Mouse (Mus musculus) kidney, postnatal 14 days (tissue): ENCODE measurements at regions not wholly inside any gene's neighbourhood (a gene's known extent, or its start where the extent isn't known, plus 50 kb on each side); places are given as distances from the start of the nearest gene placed in this dataset.

ENCODE experiments used
- DNase-seq: peaks from one replicate; pipeline ENCODE4 v3.0.0; 2022; ENCODE audit warnings: mixed read lengths

DNA sequence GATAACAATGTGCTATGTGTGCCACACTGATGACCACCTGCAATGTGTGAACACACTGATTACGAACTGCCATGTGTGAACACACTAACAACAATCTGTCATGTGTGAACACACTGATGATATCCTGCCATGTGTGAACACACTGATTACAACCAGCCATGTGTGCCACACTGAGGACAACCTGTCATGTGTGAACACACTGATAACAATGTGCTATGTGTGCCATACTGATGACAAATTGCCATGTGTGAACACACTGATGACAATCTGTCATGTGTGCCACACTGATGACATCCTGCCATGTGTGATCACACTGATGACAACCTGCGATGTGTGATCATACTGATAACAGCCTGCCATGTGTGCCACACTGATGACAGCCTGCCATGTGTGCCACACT lies 316.3 kb downstream of the Sox9 start:
- DNase-seq: no peak

DNA sequence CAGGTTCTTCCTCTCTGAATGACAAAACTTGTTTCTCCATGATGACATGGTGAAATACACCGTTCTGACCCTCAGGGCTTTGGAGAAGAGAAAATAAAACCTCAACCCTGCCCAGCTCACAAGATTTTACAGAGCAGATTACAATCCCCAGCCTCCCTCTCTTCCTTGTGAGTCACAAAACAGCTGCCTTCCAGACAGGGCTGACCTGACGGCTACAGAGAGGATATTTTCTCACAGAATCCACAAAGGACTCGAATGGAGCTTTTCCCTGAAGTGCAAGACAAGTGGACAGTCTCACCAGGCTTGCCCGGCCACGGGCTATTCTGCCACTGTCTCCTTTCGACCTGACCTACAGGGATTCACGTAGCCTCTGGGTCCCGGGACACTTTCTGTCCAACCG lies 318.8 kb downstream of the Sox9 start:
- no peak for DNase-seq

DNA sequence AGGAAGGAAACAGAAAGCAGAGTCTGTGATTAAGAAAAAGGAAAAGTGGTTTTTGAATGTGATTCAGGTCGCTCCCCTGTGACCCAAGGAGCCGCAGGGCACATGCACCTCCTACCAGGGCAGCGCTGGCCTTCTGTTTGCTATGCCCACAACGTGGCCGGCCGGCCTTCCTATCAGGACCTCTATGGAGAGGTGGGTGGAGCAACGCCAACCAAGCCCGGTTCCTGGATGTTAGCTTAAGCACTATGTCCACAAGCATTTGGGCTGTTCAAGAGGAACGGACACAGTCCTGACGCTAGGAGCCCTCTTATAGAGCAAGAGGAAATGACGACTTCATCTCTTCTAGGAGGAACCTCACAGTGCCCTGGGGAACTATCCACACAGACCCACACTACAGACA lies 319.5 kb downstream of the Sox9 start:
- peak; percentile 41 for DNase-seq

DNA sequence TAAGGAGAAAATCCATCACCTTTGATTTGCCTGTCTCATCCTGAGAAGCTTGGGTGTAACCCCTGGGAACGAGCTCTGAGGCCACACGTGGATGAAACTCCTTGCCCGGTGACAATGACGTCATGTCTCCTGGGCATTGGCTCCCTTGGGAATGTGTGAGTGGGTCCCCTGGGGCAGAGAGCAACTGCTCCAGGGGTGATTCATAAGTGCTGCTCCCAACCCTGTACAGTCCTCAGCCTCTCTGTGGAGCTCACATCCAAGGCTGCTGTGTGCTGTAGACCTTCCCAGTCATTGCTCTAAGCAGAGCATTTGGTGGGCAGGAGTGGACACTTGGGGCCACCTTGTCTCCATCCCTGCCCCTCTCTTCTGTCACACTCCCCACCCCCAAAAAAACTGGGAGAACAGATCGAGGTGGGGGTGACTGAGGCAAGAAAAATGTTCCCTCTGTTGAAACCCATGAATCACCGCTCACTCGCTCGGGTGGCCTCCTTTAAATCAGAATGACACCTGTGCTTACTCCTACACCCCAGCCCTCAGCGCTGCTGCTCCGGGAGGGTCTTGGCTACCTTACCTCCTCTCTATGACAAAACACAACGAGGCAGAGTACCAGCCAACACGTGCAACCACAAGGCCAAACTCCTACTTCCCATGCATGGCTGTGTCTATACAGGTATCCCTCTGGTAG lies 321.3 kb downstream of the Sox9 start:
- DNase-seq: no peak

GRCm38 (mm10) chr11:113105371-113105770 lies 323.3 kb downstream of the Sox9 start:
- no peak for DNase-seq

DNA sequence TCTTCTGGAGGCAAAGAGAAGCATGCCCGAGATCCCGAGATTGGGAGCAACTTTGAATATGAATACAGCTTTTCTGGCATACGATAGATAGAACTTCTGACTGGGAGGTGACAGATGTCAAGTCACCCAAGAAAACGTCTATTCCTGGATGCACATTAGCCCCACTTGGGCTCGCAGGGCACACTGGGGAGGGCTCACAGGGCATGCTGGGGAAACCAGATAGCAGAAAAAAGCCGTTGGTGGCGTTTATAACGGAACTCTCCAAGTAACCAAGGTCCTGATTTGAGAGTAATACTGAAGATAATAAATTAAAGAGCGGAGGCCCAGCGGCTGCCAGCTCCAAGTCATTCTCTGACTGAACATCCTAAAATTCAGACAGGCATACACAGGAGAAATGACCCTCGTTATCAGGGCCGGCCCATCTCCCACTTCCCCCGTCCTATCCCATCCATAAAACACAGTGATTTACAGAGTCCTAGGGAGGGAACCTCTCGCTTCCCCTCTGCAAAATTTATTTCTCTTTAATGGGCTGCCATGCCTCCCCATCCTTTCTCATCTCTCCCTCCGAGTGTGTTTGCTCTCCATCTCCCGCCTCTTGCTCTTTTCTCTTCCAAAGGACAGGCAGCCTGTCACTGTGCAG lies 325.3 kb downstream of the Sox9 start:
- peak; percentile 44 for DNase-seq

- no peak for DNase-seq
Measured at GRCm38 (mm10) chr11:113107966-113108699, 326.1 kb downstream of the Sox9 start.

- no peak for DNase-seq
Measured at GRCm38 (mm10) chr11:113109096-113109495, 327.1 kb downstream of the Sox9 start.

- DNase-seq: no peak
Measured at GRCm38 (mm10) chr11:113113220-113113817, 331.3 kb downstream of the Sox9 start.

GRCm38 (mm10) chr11:113117179-113117898 lies 335.3 kb downstream of the Sox9 start:
- DNase-seq: no peak

DNA sequence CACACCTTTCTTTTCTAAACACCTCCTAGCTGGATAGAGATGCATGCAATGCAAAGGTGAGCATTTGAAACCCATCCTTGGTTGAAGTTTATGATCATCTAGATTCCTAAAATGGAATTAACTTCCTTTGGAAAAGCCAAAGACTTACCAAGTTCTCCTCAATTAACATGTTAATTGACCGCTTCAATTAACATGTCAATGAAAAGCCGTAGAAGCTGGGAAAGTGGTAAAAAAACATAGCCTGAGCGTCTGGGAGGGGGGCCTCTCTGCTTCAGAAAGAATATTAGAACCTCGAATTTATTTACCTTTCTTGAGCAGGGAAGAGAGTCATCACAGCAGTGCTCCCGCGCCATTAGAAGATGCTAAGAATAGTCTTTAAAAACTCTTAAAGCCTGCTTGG lies 338.5 kb downstream of the Sox9 start:
- DNase-seq: no peak

GRCm38 (mm10) chr11:113121307-113121706 lies 339.3 kb downstream of the Sox9 start:
- no peak for DNase-seq

DNA sequence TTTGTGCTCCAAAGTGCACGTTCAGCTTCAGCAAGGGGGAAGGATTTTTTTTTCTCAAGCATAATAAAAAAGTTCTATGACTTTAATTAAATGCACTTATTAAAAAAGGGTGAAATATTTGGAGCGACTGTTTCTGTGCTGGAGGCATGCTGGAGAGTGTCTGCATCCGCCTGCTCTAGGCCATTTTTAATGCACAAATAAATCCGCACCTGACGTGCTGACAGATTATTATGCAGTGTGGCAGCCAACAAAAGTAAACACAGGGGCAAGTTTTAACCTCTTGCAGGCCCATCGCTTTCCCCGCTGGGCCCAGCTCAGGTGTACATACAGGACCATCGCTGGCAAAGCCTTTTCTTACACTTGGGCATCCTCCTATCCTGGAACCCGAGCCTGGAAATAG lies 340.1 kb downstream of the Sox9 start:
- no peak for DNase-seq

DNA sequence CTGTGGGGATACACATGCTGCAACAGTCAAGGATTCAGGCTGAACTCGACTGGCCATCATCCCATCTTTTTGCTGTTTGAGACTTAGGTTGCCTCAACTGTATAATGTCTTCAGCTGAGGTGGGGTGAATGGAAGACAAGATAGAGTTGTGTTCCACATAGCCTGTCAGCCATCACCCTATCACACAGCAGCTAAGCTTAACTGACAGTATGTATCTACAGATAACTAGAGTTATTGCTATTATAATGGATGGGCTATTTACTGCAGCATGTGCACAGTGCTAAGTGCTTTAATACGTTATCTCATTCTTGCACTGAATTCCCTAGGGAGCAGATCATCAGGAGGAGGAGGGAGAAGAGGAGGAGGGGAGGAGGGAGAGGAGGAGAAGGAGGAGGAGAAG lies 340.9 kb downstream of the Sox9 start:
- no peak for DNase-seq

GRCm38 (mm10) chr11:113125832-113126231 lies 343.8 kb downstream of the Sox9 start:
- no peak for DNase-seq

DNA sequence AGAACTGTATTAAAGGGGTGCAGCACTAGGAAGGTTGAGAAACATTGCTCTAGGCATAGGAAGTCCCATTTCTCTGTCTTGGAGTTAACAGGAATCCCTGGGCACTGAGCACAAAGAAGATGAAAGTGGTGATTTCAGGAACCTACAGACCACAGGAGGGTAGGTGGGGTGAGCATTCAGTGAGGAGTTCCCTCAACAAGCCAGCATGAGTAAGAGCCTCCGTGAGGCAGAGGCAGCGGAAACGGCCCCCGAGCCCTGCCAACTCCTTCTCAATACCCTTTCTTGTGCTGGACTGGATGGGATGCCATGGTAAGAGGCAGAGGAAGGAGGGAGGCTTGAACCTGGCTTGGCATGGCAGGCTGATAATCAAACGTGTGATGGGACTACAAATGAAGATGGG lies 347.2 kb downstream of the Sox9 start:
- DNase-seq: no peak

DNA sequence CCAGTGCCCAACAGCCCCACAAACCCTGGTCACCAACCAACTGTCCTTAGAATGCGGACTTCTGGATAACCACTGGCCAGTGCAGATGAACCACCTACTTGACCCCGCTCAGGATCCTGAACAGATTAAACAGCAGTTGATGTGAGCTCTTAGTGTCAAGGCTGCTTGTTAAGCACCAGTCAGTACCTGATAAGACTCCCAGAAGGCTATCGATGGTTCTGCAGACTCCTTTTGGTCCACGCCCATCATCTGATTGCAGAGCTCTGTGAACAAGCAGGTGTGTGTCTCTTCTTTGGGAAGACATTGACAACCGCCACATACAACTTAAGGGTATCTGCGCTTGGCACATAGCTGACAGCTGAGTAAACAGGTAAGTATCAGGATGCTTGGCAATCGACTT lies 348.0 kb downstream of the Sox9 start:
- DNase-seq: no peak

DNA sequence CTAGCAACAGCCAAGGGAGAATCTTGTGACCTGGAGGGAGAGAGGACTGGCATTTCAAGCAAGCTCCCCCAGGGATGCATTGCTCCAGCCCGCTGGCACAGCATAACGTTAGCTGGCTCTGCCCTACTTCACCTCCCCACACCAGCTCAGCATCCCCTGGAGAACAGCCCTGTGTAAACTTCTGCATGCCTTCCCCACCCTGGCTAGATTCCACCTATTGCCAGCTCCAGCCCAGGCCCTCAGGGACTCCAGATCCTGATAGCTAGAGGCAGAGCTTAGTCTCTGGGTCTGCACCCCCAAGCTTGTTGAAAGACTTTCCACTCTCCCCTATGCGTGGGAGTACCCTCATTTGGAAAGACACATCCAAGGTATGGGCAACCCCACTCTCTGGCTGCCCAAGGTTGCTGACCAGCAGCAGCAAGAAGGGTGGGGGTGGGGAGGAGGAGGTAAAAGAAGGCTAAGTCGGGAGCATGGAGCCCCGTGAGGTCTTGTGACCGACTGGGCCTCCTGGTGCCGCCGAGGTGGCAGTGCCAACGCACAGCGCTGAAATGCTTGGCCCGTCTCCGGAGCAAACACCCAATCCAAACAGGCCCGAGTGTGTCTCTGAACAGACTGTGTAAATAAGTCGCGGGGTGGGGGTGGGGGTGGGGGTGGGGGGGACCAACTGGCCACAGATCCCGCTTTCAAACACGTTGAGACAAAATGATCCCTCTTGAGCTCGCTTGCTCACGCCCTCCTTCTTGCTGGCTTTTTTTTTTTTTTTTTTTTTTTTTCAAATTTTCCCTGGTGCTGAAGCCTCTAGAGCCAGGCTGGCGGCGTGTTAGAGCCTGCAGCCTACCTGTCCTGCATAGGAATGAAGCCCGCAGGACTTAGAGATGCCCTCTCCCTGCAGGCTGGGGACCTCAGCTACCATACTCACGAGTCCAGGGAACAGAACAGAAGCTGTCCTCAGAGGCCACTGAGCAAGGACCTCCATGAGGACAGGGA lies 350.3 kb downstream of the Sox9 start:
- no peak for DNase-seq

- no peak for DNase-seq
Measured at GRCm38 (mm10) chr11:113133407-113133806, 351.4 kb downstream of the Sox9 start.

- DNase-seq: no peak
Measured at GRCm38 (mm10) chr11:113135261-113135660, 353.2 kb downstream of the Sox9 start.

DNA sequence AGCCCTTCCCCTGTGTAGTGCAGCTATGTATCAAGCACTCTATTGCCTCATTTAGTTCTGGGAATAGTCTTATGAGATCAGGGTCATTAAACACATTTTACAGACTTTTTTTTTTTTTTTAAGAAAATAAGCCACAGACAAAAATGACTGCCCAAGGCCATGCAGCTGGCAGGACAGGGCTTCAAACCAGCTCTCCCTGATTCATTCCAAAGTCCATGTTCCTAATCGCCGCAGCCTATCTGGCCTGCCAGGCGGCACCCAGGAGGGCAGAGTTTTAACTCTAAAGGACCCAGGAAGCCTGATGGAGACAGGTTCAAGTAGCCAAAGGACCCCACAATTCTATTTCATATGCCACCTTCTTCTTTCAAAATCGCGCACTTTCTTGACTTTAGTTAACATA lies 356.4 kb downstream of the Sox9 start:
- no peak for DNase-seq

DNA sequence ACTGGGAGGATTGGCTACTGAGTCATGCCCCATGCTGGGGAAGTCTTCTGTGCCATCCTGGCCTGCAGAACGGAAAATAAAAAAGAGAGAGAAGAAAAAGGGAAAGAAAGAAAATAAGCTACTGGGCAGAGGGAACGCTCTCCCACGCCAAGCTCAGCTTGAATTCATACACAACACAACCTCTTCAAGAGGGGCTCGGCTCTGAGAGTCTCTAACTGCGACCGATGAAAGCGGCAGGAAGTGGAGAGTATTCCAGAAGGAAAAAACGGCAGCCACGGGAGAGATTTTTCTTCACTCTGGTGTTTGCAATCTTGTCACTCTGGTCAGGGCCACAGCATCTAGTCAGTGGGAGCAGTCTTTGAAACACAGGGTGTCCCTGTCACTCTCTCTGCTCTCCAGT lies 358.6 kb downstream of the Sox9 start:
- no peak for DNase-seq
